Mouse (Mus musculus): ENCODE data around the gene Hdac7.

DNA sequence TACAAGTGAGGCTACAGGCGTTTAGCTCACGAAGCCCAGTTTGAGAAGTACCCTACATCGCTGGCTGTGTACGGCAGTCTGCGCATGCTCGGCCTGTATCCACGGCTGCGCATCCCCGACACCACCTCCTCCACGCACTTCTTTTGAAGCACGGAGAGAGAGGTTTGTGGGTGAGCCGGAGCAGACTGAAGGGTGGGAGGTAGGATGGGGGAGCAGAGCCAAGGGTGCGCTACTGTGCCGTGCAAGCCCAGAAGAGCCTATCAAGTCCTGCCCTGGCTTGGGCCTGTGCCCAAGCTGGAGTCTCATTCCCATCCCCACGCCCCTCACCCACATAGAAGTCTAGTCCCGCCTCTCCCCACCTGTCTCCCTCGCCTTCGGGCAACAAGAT, 19.2 kb upstream of the Hdac7 start:
- TF ChIP-seq CTCF (IDR thresholded peaks at IDR 0.05): no peak
- no peak for TF ChIP-seq POLR2A (IDR thresholded peaks at IDR 0.05; ENCODE audit: insufficient read depth, low read depth, low read length)
